Mouse (Mus musculus): Measurements from ENCODE around the gene Afdn. TPM values are rescaled to one million over a fixed set of nuclear protein-coding genes. Genes with fewer than 3 reads are reported as not detected.
A peak's percentile ranks its signal among the peaks of the same experiment; 100 is the strongest.
"Not testable (repeated sequence)": the region's sequence is repeated elsewhere in the genome, so short reads cannot be mapped to it uniquely, and the experiment has no call there.

The Afdn gene
- polyA plus RNA-seq, 1 experiment from 2014 or later = 123 TPM

DNA sequence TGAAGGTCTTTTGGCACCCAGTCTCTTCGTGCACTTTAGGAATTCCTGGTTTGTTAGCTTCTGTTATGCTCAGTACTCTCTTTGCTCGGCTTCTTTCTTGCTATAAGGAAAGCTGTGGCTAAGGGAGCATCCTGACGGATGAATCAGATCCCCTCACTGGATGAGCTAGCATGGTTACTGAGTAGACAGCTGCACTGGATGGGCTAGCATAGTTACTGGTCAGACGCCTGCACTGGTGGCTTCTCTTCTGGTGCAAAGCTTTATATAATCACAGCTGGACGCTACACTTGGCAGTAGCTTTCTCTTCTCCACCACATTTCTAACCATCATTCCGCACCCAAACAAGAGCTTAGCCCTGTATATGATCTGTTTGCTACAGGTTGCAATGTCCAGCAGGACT lies 5.4 kb upstream of the Afdn start:
- WGBS = 76% methylated on average over 6 of the region's 6 CpGs
- 0 out of 2 replicates have a peak, but pooled peaks cover 3% of the 10 kb centered on the region for H3K4me1 ChIP-seq (replicated peaks; ENCODE audit: control insufficient read depth, insufficient read depth, low read length)
- no peaks in the 10 kb centered on the region for H3K27me3 ChIP-seq (ENCODE audit: control insufficient read depth, insufficient read depth, low read length)
- no peak overlapping the region for H3K9ac ChIP-seq (ENCODE audit: low read depth, low read length)
- no peaks in the 10 kb centered on the region for H3K36me3 ChIP-seq (ENCODE audit: control insufficient read depth, insufficient read depth, low read length)
- no peaks in the 10 kb centered on the region for H3K9me3 ChIP-seq (ENCODE audit: control insufficient read depth, low read length)
- no peak for DNase-seq (ENCODE audit: low spot score)
- H3K27ac ChIP-seq (ENCODE audit: low read depth, low read length) = no peak overlapping the region
- ATAC-seq (ENCODE audit: low FRiP score) = no peak
- no peak overlapping the region for H3K4me2 ChIP-seq (replicated peaks; ENCODE audit: low read depth, low read length)
- no peak overlapping the region for H3K4me3 ChIP-seq (ENCODE audit: low read depth, low read length)

DNA sequence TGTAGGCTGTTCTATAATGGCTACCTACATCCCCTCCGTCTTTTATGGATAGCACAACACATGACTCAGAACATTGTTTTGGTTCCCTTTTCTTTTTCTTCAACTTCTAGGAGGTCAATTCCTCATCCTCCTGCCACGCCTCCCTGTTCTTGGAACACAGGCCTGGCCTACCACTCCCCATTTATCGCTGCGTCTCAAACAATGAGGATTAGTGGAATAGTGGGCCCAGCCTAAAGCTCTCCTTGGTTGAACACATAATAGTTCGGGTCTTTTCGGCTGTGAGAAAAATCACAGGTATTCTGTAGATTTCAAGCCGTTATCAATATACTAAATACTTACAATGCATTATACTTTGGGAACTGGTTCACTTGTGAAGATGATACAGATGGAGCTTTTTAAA lies 1.8 kb upstream of the Afdn start:
- H3K36me3 ChIP-seq (ENCODE audit: control insufficient read depth, insufficient read depth, low read length) = no peaks in the 10 kb centered on the region
- H3K27me3 ChIP-seq (ENCODE audit: control insufficient read depth, insufficient read depth, low read length) = no peaks in the 10 kb centered on the region
- 0 out of 2 replicates have a peak, but pooled peaks cover 3% of the 10 kb centered on the region for H3K4me1 ChIP-seq (replicated peaks; ENCODE audit: control insufficient read depth, insufficient read depth, low read length)
- no peaks in the 10 kb centered on the region for H3K9me3 ChIP-seq (ENCODE audit: control insufficient read depth, low read length)
- ATAC-seq (ENCODE audit: low FRiP score) (no peak), DNase-seq (ENCODE audit: low spot score) (no peak)
- peak overlapping the region; percentile 99 for H3K4me2 ChIP-seq (replicated peaks; ENCODE audit: low read depth, low read length)
- WGBS = 67% methylated on average over 7 of the region's 7 CpGs
- H3K27ac ChIP-seq (ENCODE audit: low read depth, low read length) = peak overlapping the region; percentile 2; the same call in 1 of the 2 replicates
- H3K9ac ChIP-seq (ENCODE audit: low read depth, low read length) = peak overlapping the region; percentile 68
- peak overlapping the region; percentile 97 for H3K4me3 ChIP-seq (ENCODE audit: low read depth, low read length)

DNA sequence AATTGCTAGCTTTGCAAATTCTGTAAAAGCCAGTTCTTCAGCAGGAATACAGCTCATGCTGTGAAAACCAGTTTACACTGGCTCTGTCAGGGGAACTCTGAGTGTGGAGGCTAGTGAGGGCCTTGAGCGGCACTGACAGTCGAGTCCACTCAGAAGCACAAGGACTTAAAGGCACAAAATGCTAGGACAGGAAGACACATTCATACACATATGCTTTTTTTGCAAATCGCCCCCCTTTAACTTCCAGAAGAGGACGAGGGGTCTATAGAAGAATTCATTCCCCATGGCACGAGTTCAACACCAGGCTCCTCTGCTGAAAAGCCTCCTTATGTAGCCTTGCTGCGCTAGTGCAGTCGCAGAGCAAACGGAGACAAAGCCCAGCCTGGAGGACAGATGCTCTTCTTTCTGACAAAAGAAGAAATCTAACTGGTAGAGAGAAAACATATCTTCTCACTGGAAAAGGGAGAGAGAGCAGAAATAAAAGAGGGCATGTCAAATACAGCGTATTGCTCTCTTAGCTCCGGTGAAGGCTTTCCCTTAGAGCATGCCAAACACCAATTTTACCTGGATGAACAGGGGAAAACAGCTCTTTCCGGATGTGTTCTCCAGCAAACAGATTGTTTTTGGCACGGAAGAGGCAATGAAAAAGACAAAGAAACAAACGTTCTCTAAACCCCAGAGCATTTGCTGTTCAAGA lies 1.0 kb upstream of the Afdn start:
- H3K9ac ChIP-seq (ENCODE audit: low read depth, low read length) = peak overlapping the region; percentile 68
- H3K4me3 ChIP-seq (ENCODE audit: low read depth, low read length) = peak overlapping the region; percentile 97
- DNase-seq (ENCODE audit: low spot score) (peak; percentile 61), ATAC-seq (ENCODE audit: low FRiP score) (no peak)
- 10% methylated on average over 13 of the region's 13 CpGs for WGBS
- H3K27ac ChIP-seq (ENCODE audit: low read depth, low read length) = peak overlapping the region; percentile 95
- no peaks in the 10 kb centered on the region for H3K36me3 ChIP-seq (ENCODE audit: control insufficient read depth, insufficient read depth, low read length)
- H3K9me3 ChIP-seq (ENCODE audit: control insufficient read depth, low read length) = no peaks in the 10 kb centered on the region
- H3K4me1 ChIP-seq (replicated peaks; ENCODE audit: control insufficient read depth, insufficient read depth, low read length) = 0 out of 2 replicates have a peak, but pooled peaks cover 3% of the 10 kb centered on the region
- peak overlapping the region; percentile 99 for H3K4me2 ChIP-seq (replicated peaks; ENCODE audit: low read depth, low read length)
- no peaks in the 10 kb centered on the region for H3K27me3 ChIP-seq (ENCODE audit: control insufficient read depth, insufficient read depth, low read length)

DNA sequence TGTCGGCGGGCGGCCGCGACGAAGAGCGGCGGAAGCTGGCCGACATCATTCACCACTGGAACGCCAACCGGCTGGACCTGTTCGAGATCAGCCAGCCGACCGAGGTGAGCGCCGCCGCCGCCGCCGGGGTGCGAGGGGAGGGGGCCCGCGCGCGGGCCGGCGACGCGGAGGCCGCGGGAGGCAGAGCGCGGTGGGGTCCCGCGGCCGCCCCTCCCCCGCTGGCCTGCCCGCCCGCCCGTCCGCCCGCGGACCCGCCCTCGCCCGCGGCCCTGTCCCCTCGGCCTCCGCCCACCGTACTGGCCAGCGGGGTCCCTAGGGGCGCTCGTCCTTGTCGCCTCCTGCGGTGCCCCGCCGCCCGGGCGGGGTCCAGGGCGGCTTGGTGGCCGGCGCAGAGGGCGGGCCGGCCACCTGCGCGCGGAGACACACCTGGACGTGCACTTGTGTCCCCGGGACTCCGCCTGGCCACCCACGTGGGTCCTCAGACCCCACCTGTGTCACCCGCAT lies 388 bp downstream of the Afdn start:
- H3K27me3 ChIP-seq (ENCODE audit: control insufficient read depth, insufficient read depth, low read length) = no peaks in the 10 kb centered on the region
- DNase-seq (ENCODE audit: low spot score) = peak; percentile 59
- H3K9ac ChIP-seq (ENCODE audit: low read depth, low read length) = peak overlapping the region; percentile 68
- H3K4me1 ChIP-seq (replicated peaks; ENCODE audit: control insufficient read depth, insufficient read depth, low read length) = 0 out of 2 replicates have a peak, but pooled peaks cover 3% of the 10 kb centered on the region
- peak overlapping the region; percentile 99 for H3K4me2 ChIP-seq (replicated peaks; ENCODE audit: low read depth, low read length)
- H3K4me3 ChIP-seq (ENCODE audit: low read depth, low read length) = peak overlapping the region; percentile 97
- WGBS = 0% methylated on average over 25 of the region's 72 CpGs
- peak overlapping the region; percentile 95 for H3K27ac ChIP-seq (ENCODE audit: low read depth, low read length)
- ATAC-seq (ENCODE audit: low FRiP score) = peak; percentile 66
- H3K36me3 ChIP-seq (ENCODE audit: control insufficient read depth, insufficient read depth, low read length) = no peaks in the 10 kb centered on the region
- no peaks in the 10 kb centered on the region for H3K9me3 ChIP-seq (ENCODE audit: control insufficient read depth, low read length)

DNA sequence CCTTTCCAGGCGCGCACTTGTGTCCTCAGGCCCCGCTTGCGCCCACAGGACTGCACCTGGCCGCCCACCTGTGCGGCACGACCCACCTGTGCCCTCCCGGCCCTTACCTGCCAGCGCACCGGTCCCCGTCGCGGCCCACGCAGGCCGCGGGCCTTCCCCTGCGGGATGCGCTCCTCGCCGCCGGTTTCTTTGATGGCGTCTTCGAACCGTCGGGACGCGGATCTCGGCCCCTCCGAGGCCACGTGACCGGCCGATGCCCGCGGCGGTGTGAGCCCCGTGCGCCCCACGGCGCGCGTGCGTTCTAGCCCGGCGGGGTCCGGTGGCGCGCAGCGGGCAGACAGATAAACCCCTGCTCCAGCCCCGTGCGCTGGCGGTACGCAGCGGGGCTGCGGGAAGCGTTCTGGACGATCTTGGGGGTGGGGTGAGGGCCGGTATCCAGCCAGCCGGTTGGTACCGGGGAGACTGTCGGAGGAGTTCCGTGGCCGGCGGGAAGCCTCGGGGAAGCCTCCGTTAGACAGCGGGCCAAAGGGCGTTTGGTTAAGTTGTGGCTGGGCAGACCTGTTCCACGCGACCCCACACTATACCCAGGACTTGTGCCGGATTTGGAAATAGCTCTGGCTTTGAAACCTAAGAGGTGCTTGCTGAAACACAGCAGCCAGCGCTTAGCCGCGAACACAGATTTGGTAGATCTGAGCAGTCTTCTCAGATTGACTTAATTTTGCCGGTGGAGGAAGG lies 1.0 kb downstream of the Afdn start, which contains the start of gene Tcte2:
Gene Tcte2, minus strand, starts transcription at position 647 of the 735 bp plus-strand sequence.
- peak within 1 kb of the TSS; percentile 68 for H3K9ac ChIP-seq (ENCODE audit: low read depth, low read length)
- peak; percentile 52 for ATAC-seq (ENCODE audit: low FRiP score)
- peak; percentile 75 for DNase-seq (ENCODE audit: low spot score)
- H3K27ac ChIP-seq (ENCODE audit: low read depth, low read length) = peak within 1 kb of the TSS; percentile 95
- no peaks in the 10 kb centered on the region for H3K9me3 ChIP-seq (ENCODE audit: control insufficient read depth, low read length)
- WGBS = under 1% methylated on average over 61 of the region's 74 CpGs
- H3K4me2 ChIP-seq (replicated peaks; ENCODE audit: low read depth, low read length) = peak within 1 kb of the TSS; percentile 99
- 0 out of 2 replicates have a peak, but pooled peaks cover 3% of the 10 kb centered on the region for H3K4me1 ChIP-seq (replicated peaks; ENCODE audit: control insufficient read depth, insufficient read depth, low read length)
- H3K4me3 ChIP-seq (ENCODE audit: low read depth, low read length) = peak within 1 kb of the TSS; percentile 97
- H3K27me3 ChIP-seq (ENCODE audit: control insufficient read depth, insufficient read depth, low read length) = no peaks in the 10 kb centered on the region
- no peaks in the 10 kb centered on the region for H3K36me3 ChIP-seq (ENCODE audit: control insufficient read depth, insufficient read depth, low read length)

DNA sequence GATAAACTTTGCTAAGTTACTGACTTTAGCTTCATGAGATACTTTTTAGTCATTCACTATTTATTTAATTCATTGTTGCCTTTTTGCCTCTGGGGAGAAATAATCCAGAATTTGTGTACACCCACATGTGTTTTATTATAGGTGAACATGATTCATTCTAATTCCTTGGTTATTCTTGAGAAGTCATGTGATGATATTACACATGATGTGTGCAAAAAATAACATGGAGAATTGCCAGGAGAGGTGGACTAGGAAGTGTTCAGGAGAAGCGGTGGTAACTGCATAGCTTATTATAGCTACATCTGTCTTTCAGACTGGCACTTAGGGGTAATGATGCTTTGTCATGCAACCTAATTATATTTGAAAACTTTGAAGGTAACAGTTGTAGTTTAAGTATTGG lies 3.5 kb downstream of the Afdn start:
- 85% methylated on average over 1 of the region's 1 CpGs for WGBS
- DNase-seq (ENCODE audit: low spot score) (no peak), ATAC-seq (ENCODE audit: low FRiP score) (no peak)
- Histone ChIP-seq H3K27me3 (ENCODE audit: control insufficient read depth, insufficient read depth, low read length) (no peaks in the 10 kb centered on the region), H3K4me1 (replicated peaks; ENCODE audit: control insufficient read depth, insufficient read depth, low read length) (no peaks in the 10 kb centered on the region), H3K9me3 (ENCODE audit: control insufficient read depth, low read length) (no peaks in the 10 kb centered on the region), H3K4me3 (ENCODE audit: low read depth, low read length) (no peak overlapping the region), H3K4me2 (replicated peaks; ENCODE audit: low read depth, low read length) (no peak overlapping the region), H3K9ac (ENCODE audit: low read depth, low read length) (no peak overlapping the region), H3K27ac (ENCODE audit: low read depth, low read length) (no peak overlapping the region), H3K36me3 (ENCODE audit: control insufficient read depth, insufficient read depth, low read length) (no peaks in the 10 kb centered on the region)

DNA sequence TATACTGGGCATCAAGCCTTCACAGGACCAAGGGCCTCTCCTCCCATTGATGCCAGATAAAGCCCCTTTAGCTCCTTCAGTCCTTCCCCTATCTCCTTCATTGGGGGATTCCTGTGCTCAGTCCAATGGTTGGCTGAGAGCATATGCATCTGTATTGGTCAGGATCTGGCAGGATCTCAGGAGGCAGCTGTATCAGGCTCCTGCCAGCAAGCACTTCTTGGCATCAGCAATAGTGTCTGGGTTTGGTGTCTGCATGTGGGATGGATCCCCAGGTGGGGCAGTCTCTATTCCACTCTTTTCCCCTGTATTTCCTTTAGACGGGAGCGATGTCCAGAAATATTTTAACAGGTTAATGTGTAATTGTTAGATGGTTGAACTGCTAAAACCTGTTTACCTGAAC lies 4.6 kb downstream of the Afdn start:
- not testable (repeated sequence) for H3K4me1 ChIP-seq (replicated peaks; ENCODE audit: control insufficient read depth, insufficient read depth, low read length); ATAC-seq (ENCODE audit: low FRiP score); DNase-seq (ENCODE audit: low spot score); H3K9ac ChIP-seq (ENCODE audit: low read depth, low read length); H3K36me3 ChIP-seq (ENCODE audit: control insufficient read depth, insufficient read depth, low read length); H3K9me3 ChIP-seq (ENCODE audit: control insufficient read depth, low read length); H3K4me2 ChIP-seq (replicated peaks; ENCODE audit: low read depth, low read length); H3K27me3 ChIP-seq (ENCODE audit: control insufficient read depth, insufficient read depth, low read length); H3K27ac ChIP-seq (ENCODE audit: low read depth, low read length); H3K4me3 ChIP-seq (ENCODE audit: low read depth, low read length)
- 93% methylated on average over 2 of the region's 2 CpGs for WGBS

DNA sequence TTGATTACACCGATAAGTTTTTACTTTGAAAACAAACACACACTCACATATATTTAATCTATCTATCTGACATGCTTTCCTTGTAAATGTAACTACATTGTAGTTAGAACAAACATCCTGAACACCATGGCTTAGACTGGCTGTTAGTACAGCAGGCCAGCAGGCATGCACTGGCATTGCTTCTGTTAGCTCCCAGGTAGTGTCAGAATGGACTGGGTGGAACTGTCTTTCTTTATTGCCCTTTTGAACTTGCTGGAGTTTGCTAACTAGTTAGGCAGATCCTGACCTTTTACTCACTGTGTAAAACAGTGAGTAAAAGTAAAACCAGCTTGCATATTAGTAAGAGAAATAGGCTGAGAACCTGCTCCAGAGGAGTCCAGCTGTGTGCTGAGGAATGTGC lies 8.2 kb downstream of the Afdn start:
- no peaks in the 10 kb centered on the region for H3K4me1 ChIP-seq (replicated peaks; ENCODE audit: control insufficient read depth, insufficient read depth, low read length)
- WGBS = 98% methylated on average over 1 of the region's 1 CpGs
- no peak overlapping the region for H3K9ac ChIP-seq (ENCODE audit: low read depth, low read length)
- DNase-seq (ENCODE audit: low spot score) (no peak), ATAC-seq (ENCODE audit: low FRiP score) (no peak)
- no peaks in the 10 kb centered on the region for H3K27me3 ChIP-seq (ENCODE audit: control insufficient read depth, insufficient read depth, low read length)
- H3K4me2 ChIP-seq (replicated peaks; ENCODE audit: low read depth, low read length) = no peak overlapping the region
- H3K36me3 ChIP-seq (ENCODE audit: control insufficient read depth, insufficient read depth, low read length) = no peaks in the 10 kb centered on the region
- no peaks in the 10 kb centered on the region for H3K9me3 ChIP-seq (ENCODE audit: control insufficient read depth, low read length)
- H3K27ac ChIP-seq (ENCODE audit: low read depth, low read length) = no peak overlapping the region
- H3K4me3 ChIP-seq (ENCODE audit: low read depth, low read length) = no peak overlapping the region
